Mouse (Mus musculus) hindbrain, embryonic 11.5 days (tissue): ENCODE measurements at regions not wholly inside any gene's neighbourhood (a gene's known extent, or its start where the extent isn't known, plus 50 kb on each side); places are given as distances from the start of the nearest gene placed in this dataset.
A peak's percentile ranks its signal among the peaks of the same experiment; 100 is the strongest.

Experiments used
- ATAC-seq: fragments of 200-750 bp; cut with Nextera tagmentation; 2 replicates; pipeline ENCODE4 v1.8.0; 2017; ENCODE audit warnings: mild to moderate bottlenecking, moderate TSS enrichment, moderate library complexity; ENCODE audit not compliant: low FRiP score
- DNase-seq: peaks from one replicate; pipeline ENCODE4 v3.0.0-alpha.2; 2015; ENCODE audit warnings: low spot score
- H3K27ac ChIP-seq: fragments of 300-500 bp; sonication (generic); 2 replicates; pipeline ENCODE4 v1.5.1; 2014; ENCODE audit warnings: mild to moderate bottlenecking, low read depth, low read length
- H3K27me3 ChIP-seq: fragments of 300-500 bp; sonication (generic); 2 replicates; pipeline ENCODE4 v1.6.1; 2014; ENCODE audit warnings: mild to moderate bottlenecking, low read length, moderate library complexity, mixed read lengths; ENCODE audit not compliant: control insufficient read depth, insufficient read depth
- H3K36me3 ChIP-seq: fragments of 300-500 bp; sonication (generic); 2 replicates; pipeline ENCODE4 v1.6.1; 2014; ENCODE audit warnings: mild to moderate bottlenecking, low read length, moderate library complexity, mixed read lengths; ENCODE audit not compliant: control insufficient read depth, insufficient read depth
- H3K4me1 ChIP-seq: fragments of 300-500 bp; sonication (generic); replicated peaks from 2 replicates; pipeline ENCODE4 v1.6.1; 2014; ENCODE audit warnings: low read length, mixed read lengths; ENCODE audit not compliant: control insufficient read depth, insufficient read depth
- H3K4me2 ChIP-seq: fragments of 300-500 bp; sonication (generic); replicated peaks from 2 replicates; pipeline ENCODE4 v1.6.1; 2014; ENCODE audit warnings: mild to moderate bottlenecking, low read depth, low read length
- H3K4me3 ChIP-seq: fragments of 300-500 bp; sonication (generic); 2 replicates; pipeline ENCODE4 v1.5.1; 2014; ENCODE audit warnings: low read depth, low read length
- H3K9ac ChIP-seq: fragments of 300-500 bp; sonication (generic); 2 replicates; pipeline ENCODE4 v1.6.1; 2014; ENCODE audit warnings: low read depth, low read length
- H3K9me3 ChIP-seq: fragments of 300-500 bp; sonication (generic); 2 replicates; pipeline ENCODE4 v1.6.1; 2016; ENCODE audit warnings: low read length; ENCODE audit not compliant: control insufficient read depth
- WGBS: fragments of 180-500 bp; shearing (Covaris S2); extraction: QIAGEN DNeasy Blood & Tissue Kit; methylation state at CpG from one replicate; pipeline ENCODE4 v1.1.7; 2014; 5-methylcytosine and 5-hydroxymethylcytosine counted together

GRCm38 (mm10) chr11:113142816-113143215 lies 360.8 kb downstream of the Sox9 start:
- Histone ChIP-seq H3K36me3 (no peaks in the 10 kb centered on the region), H3K27me3 (no peaks in the 10 kb centered on the region), H3K9me3 (no peaks in the 10 kb centered on the region), H3K4me2 (no peak overlapping the region), H3K27ac (no peak overlapping the region), H3K4me1 (peaks cover 12% of the 10 kb centered on the region), H3K4me3 (no peak overlapping the region), H3K9ac (no peak overlapping the region)
- WGBS: 47% methylated on average over 1 of the region's 1 CpGs
- DNase-seq (no peak), ATAC-seq (no peak)

- H3K9me3 ChIP-seq: no peaks in the 10 kb centered on the region
- H3K9ac ChIP-seq: no peak overlapping the region
- peaks cover 12% of the 10 kb centered on the region for H3K4me1 ChIP-seq
- 0 out of 2 replicates have a peak overlapping the region, but pooled peaks have one; percentile 6 for H3K4me2 ChIP-seq
- peak; percentile 81 for ATAC-seq
- no peaks in the 10 kb centered on the region for H3K27me3 ChIP-seq
- no peak overlapping the region for H3K4me3 ChIP-seq
- peak overlapping the region; percentile 58 for H3K27ac ChIP-seq
- peak; percentile 59 for DNase-seq
- WGBS: 26% methylated on average over 14 of the region's 14 CpGs
- no peaks in the 10 kb centered on the region for H3K36me3 ChIP-seq
Measured at GRCm38 (mm10) chr11:113143839-113144627, 362.0 kb downstream of the Sox9 start.

- ATAC-seq (no peak), DNase-seq (no peak)
- Histone ChIP-seq H3K4me1 (peaks cover 12% of the 10 kb centered on the region), H3K27ac (no peak overlapping the region), H3K36me3 (no peaks in the 10 kb centered on the region), H3K4me2 (no peak overlapping the region), H3K27me3 (no peaks in the 10 kb centered on the region), H3K9ac (no peak overlapping the region), H3K9me3 (no peaks in the 10 kb centered on the region), H3K4me3 (no peak overlapping the region)
- 84% methylated on average over 4 of the region's 4 CpGs for WGBS
Measured at GRCm38 (mm10) chr11:113145721-113146120, 363.7 kb downstream of the Sox9 start.

- Histone ChIP-seq H3K4me1 (peaks cover 12% of the 10 kb centered on the region), H3K9ac (no peak overlapping the region), H3K27me3 (no peaks in the 10 kb centered on the region), H3K4me3 (no peak overlapping the region), H3K36me3 (no peaks in the 10 kb centered on the region), H3K27ac (no peak overlapping the region), H3K4me2 (no peak overlapping the region), H3K9me3 (no peaks in the 10 kb centered on the region)
- no peak for DNase-seq
- ATAC-seq: no peak
- 90% methylated on average over 8 of the region's 8 CpGs for WGBS
Measured at GRCm38 (mm10) chr11:113146762-113147161, 364.7 kb downstream of the Sox9 start.

- Histone ChIP-seq H3K4me3 (no peak overlapping the region), H3K27ac (peak overlapping the region; percentile 52; the same call in 1 of the 2 replicates), H3K36me3 (no peaks in the 10 kb centered on the region), H3K4me2 (no peak overlapping the region), H3K27me3 (no peaks in the 10 kb centered on the region), H3K9me3 (no peaks in the 10 kb centered on the region), H3K9ac (no peak overlapping the region), H3K4me1 (peaks cover 12% of the 10 kb centered on the region)
- 65% methylated on average over 17 of the region's 17 CpGs for WGBS
- DNase-seq (no peak), ATAC-seq (no peak)
Measured at GRCm38 (mm10) chr11:113147535-113148197, 365.6 kb downstream of the Sox9 start.

GRCm38 (mm10) chr11:113148198-113148537 lies 366.1 kb downstream of the Sox9 start:
- Histone ChIP-seq H3K4me1 (peaks cover 12% of the 10 kb centered on the region), H3K27ac (peak overlapping the region; percentile 44; the same call in 1 of the 2 replicates), H3K4me2 (no peak overlapping the region), H3K27me3 (no peaks in the 10 kb centered on the region), H3K9ac (no peak overlapping the region), H3K9me3 (no peaks in the 10 kb centered on the region), H3K36me3 (no peaks in the 10 kb centered on the region), H3K4me3 (no peak overlapping the region)
- no peak for ATAC-seq
- WGBS: 81% methylated on average over 9 of the region's 9 CpGs
- no peak for DNase-seq

GRCm38 (mm10) chr11:113155515-113155914 lies 373.5 kb downstream of the Sox9 start:
- no peak for DNase-seq
- no peak overlapping the region for H3K4me3 ChIP-seq
- 0 out of 2 replicates have a peak, but pooled peaks cover 4% of the 10 kb centered on the region for H3K4me1 ChIP-seq
- no peak for ATAC-seq
- WGBS: 89% methylated on average over 6 of the region's 6 CpGs
- no peak overlapping the region for H3K9ac ChIP-seq
- no peak overlapping the region for H3K27ac ChIP-seq
- no peaks in the 10 kb centered on the region for H3K9me3 ChIP-seq
- no peak overlapping the region for H3K4me2 ChIP-seq
- H3K36me3 ChIP-seq: no peaks in the 10 kb centered on the region
- no peaks in the 10 kb centered on the region for H3K27me3 ChIP-seq

- no peak overlapping the region for H3K4me3 ChIP-seq
- peak; percentile 25; the same call in 1 of the 2 replicates for ATAC-seq
- peaks cover 16% of the 10 kb centered on the region for H3K4me1 ChIP-seq
- peak overlapping the region; percentile 53; the same call in 1 of the 2 replicates for H3K27ac ChIP-seq
- H3K4me2 ChIP-seq: no peak overlapping the region
- DNase-seq: peak; percentile 38
- WGBS: 4% methylated on average over 3 of the region's 3 CpGs
- no peaks in the 10 kb centered on the region for H3K9me3 ChIP-seq
- no peak overlapping the region for H3K9ac ChIP-seq
- no peaks in the 10 kb centered on the region for H3K27me3 ChIP-seq
- no peaks in the 10 kb centered on the region for H3K36me3 ChIP-seq
Measured at GRCm38 (mm10) chr11:113163941-113164340, 381.9 kb downstream of the Sox9 start.

- Histone ChIP-seq H3K4me2 (peak overlapping the region; percentile 23), H3K9ac (no peak overlapping the region), H3K27me3 (no peaks in the 10 kb centered on the region), H3K9me3 (no peaks in the 10 kb centered on the region), H3K36me3 (no peaks in the 10 kb centered on the region), H3K4me1 (peaks cover 16% of the 10 kb centered on the region), H3K27ac (peak overlapping the region; percentile 24; the same call in 1 of the 2 replicates), H3K4me3 (no peak overlapping the region)
- peak; percentile 53 for DNase-seq
- no peak for ATAC-seq
- WGBS: 9% methylated on average over 10 of the region's 10 CpGs
Measured at GRCm38 (mm10) chr11:113164510-113164909, 382.5 kb downstream of the Sox9 start.
